In genomic region chr11:99148896-99149703, GRCm38 (mm10) we compare ENCODE assay signal across 9 mouse cellular contexts. TPM values are rescaled to one million over a fixed set of nuclear protein-coding genes. Genes with fewer than 3 reads are reported as not detected.
A peak's percentile ranks its signal among the peaks of the same experiment; 100 is the strongest.
DNase-seq lines count a peak whose midpoint lies in the region; ATAC-seq and TF ChIP-seq lines count a peak whose summit lies in the region.
"Had no signal": no experiment of that assay in that cellular context is flagged by ENCODE, and none has a peak within 500 bp of the region (broad histone marks: within the 10 kb centered on the region; RNA-seq: fewer than 3 reads in every experiment).

No protein-coding gene starts in this region.

- DNase-seq in heart, postnatal 25 days (ENCODE audit: low spot score) = no peak
- DNase-seq in CD4-positive helper T cell, adult 2 months (ENCODE audit: low read depth, low spot score) = peak; percentile 35
- no peak for DNase-seq in frontal cortex, postnatal 10 days (ENCODE audit: low spot score in 2 of 2)
- no peak for DNase-seq in gastrocnemius, adult 2 months
- no peak for DNase-seq in lung, adult 2 months

- peak overlapping the region; percentile 40 for H3K9ac ChIP-seq in heart, embryonic 12.5 days
- no peak overlapping the region for H3K9ac ChIP-seq in forebrain, embryonic 12.5 days
- H3K9ac ChIP-seq in limb, embryonic 13.5 days = peak overlapping the region; percentile 51; the same call in 1 of the 2 replicates

- no peaks in the 10 kb centered on the region for H3K36me3 ChIP-seq in heart, embryonic 12.5 days
- H3K36me3 ChIP-seq in forebrain, embryonic 12.5 days (replicated peaks) = no peaks in the 10 kb centered on the region
- H3K36me3 ChIP-seq in limb, embryonic 13.5 days = no peaks in the 10 kb centered on the region

- TF ChIP-seq POLR2A in lung, adult 2 months (IDR thresholded peaks at IDR 0.05; ENCODE audit: borderline replicate concordance, extremely low read depth, low read depth, low read length) = no peak

- H3K27ac ChIP-seq in heart, embryonic 12.5 days (ENCODE audit: poor library complexity, severe bottlenecking) = peak overlapping the region; percentile 79
- peak overlapping the region; percentile 68; the same call in 1 of the 2 replicates for H3K27ac ChIP-seq in forebrain, embryonic 12.5 days
- peak overlapping the region; percentile 98 for H3K27ac ChIP-seq in limb, embryonic 13.5 days
- no peak overlapping the region for H3K27ac ChIP-seq in gastrocnemius, adult 2 months

- WGBS in heart, embryonic 12.5 days = 12% methylated on average over 16 of the region's 16 CpGs
- 21% methylated on average over 14 of the region's 16 CpGs for WGBS in forebrain, embryonic 12.5 days
- 5% methylated on average over 16 of the region's 16 CpGs for WGBS in limb, embryonic 13.5 days
- WGBS in lung, adult 2 months = 22% methylated on average over 16 of the region's 16 CpGs

- intact Hi-C loops in heart, postnatal 25 days (cut with DNase I) = loop anchor here (2.0 kb wide), 1 partner anchor 174 kb away; no protein-coding TSS in a partner anchor
- intact Hi-C loops in gastrocnemius, adult 2 months (cut with DNase I) = no loop called here

- H3K4me1 ChIP-seq in heart, embryonic 12.5 days (replicated peaks) = peaks cover 47% of the 10 kb centered on the region
- peaks cover 31% of the 10 kb centered on the region for H3K4me1 ChIP-seq in forebrain, embryonic 12.5 days
- peaks cover 56% of the 10 kb centered on the region for H3K4me1 ChIP-seq in limb, embryonic 13.5 days
- H3K4me1 ChIP-seq in lung, adult 2 months (ENCODE audit: control insufficient read depth, insufficient read depth, low read length) = peaks cover 13% of the 10 kb centered on the region

- no peaks in the 10 kb centered on the region for H3K9me3 ChIP-seq in heart, embryonic 12.5 days (replicated peaks)
- no peaks in the 10 kb centered on the region for H3K9me3 ChIP-seq in forebrain, embryonic 12.5 days
- H3K9me3 ChIP-seq in limb, embryonic 13.5 days = no peaks in the 10 kb centered on the region

- no peak for TF ChIP-seq CTCF in gastrocnemius, adult 2 months (IDR thresholded peaks at IDR 0.05)
- no peak for TF ChIP-seq CTCF in lung, adult 2 months (IDR thresholded peaks at IDR 0.05; ENCODE audit: insufficient read depth, low read length)

- ATAC-seq in heart, embryonic 12.5 days (ENCODE audit: insufficient number of reproducible peaks, low FRiP score) = peak; percentile 36
- ATAC-seq in forebrain, embryonic 12.5 days (ENCODE audit: low FRiP score) = peak; percentile 21; the same call in 1 of the 2 replicates
- ATAC-seq in limb, embryonic 13.5 days (ENCODE audit: low FRiP score, low read depth) = peak; percentile 61

- no peak overlapping the region for H3K4me3 ChIP-seq in heart, embryonic 12.5 days
- no peak overlapping the region for H3K4me3 ChIP-seq in forebrain, embryonic 12.5 days (replicated peaks)
- H3K4me3 ChIP-seq in limb, embryonic 13.5 days = peak overlapping the region; percentile 0; the same call in 1 of the 2 replicates
- H3K4me3 ChIP-seq in gastrocnemius, adult 2 months = no peak overlapping the region
- H3K4me3 ChIP-seq in lung, adult 2 months (replicated peaks; ENCODE audit: extremely low read depth, low read depth, low read length) = no peak overlapping the region

- peak overlapping the region; percentile 47 for H3K4me2 ChIP-seq in heart, embryonic 12.5 days
- peak overlapping the region; percentile 19; the same call in 1 of the 2 replicates for H3K4me2 ChIP-seq in forebrain, embryonic 12.5 days
- peak overlapping the region; percentile 52 for H3K4me2 ChIP-seq in limb, embryonic 13.5 days (replicated peaks)

- H3K27me3 ChIP-seq in heart, embryonic 12.5 days (replicated peaks) = peaks cover 10% of the 10 kb centered on the region
- H3K27me3 ChIP-seq in forebrain, embryonic 12.5 days = no peaks in the 10 kb centered on the region
- H3K27me3 ChIP-seq in limb, embryonic 13.5 days = no peaks in the 10 kb centered on the region; the same call in 1 of the 2 replicates

RNA-seq across cellular contexts. Expression of gene Ccr7, which starts 5.8 kb away (rescaled TPM):
- 0.08 TPM in 1 of 2 replicates, not detected in the other for polyA plus RNA-seq in heart, embryonic 12.5 days (2016; fragmentation: Nextera tagmentation; extraction: Ambion mirVana)
- total RNA-seq in heart, postnatal 25 days (2021) = under 1 TPM; 0.29 to 0.64 TPM
- 0.19 TPM in 1 of 2 replicates, not detected in the other for polyA plus RNA-seq in forebrain, embryonic 12.5 days (2016; fragmentation: Nextera tagmentation; extraction: Ambion mirVana)
- polyA plus RNA-seq in limb, embryonic 13.5 days (2015; fragmentation: Nextera tagmentation; extraction: Ambion mirVana) = 0.39 and 0.83 TPM in 2 replicates
- total RNA-seq in gastrocnemius, adult 2 months (2021) = not detected
- 15.5 and 19.7 TPM in 2 replicates for polyA plus RNA-seq in lung, adult 2 months (2012; rRNA removed)
- total RNA-seq: left cerebral cortex, postnatal 10 days had no signal

RNA-seq across cellular contexts. Expression of gene Tns4, which starts 60.0 kb away (rescaled TPM):
- polyA plus RNA-seq in heart, embryonic 12.5 days (2016; fragmentation: Nextera tagmentation; extraction: Ambion mirVana) = 0.05 and 0.11 TPM in 2 replicates
- under 1 TPM; 0.18 to 0.20 TPM for total RNA-seq in heart, postnatal 25 days (2021)
- polyA plus RNA-seq in forebrain, embryonic 12.5 days (2016; fragmentation: Nextera tagmentation; extraction: Ambion mirVana) = 0.04 and 0.29 TPM in 2 replicates
- polyA plus RNA-seq in limb, embryonic 13.5 days (2015; fragmentation: Nextera tagmentation; extraction: Ambion mirVana) = 0.55 and 1.2 TPM in 2 replicates
- under 1 TPM in 1 of 2 experiments, not detected in 1; 0.22 TPM for total RNA-seq in gastrocnemius, adult 2 months (2021)
- polyA plus RNA-seq in lung, adult 2 months (2012; rRNA removed) = 2.9 and 4.9 TPM in 2 replicates
